Mouse (Mus musculus) T-helper 2 cell (primary cell): ENCODE results near the gene Car14.
"Not testable (repeated sequence)": the region's sequence is repeated elsewhere in the genome, so short reads cannot be mapped to it uniquely, and the experiment has no call there.

Experiments used
- in situ Hi-C: fragments of 300-600 bp; cut with MboI, MseI; formaldehyde crosslinking; loops from one replicate; pipeline ENCODE4 v1.15.1; 2025; ENCODE audit warnings: high pct_unique_total_duplicates

Gene Car14

GRCm38 (mm10) chr3:95925087-95925486 is 20.6 kb upstream of the Car14 start:
- in situ Hi-C loops, result no loop called here

- in situ Hi-C loops, result no loop called here
Observed at GRCm38 (mm10) chr3:95924185-95924584, 19.7 kb upstream of the Car14 start.

DNA sequence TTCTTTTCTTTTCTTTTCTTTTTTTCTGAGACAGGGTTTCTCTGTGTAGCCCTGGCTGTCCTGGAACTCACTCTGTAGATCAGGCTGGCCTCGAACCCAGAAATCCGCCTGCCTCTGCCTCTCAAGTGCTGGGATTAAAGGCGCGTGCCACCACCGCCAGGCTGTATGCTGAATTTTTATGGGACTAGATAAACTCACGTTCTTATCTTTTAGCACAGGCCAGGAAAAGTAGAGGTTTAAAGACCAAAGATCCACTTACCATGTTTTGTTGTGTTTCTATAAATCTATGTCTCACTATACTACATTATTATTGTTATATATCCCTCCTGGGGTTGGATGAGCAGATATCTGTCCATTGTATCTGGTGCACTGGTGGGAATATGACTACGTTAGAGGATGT is 18.9 kb upstream of the Car14 start:
- in situ Hi-C loops, result not testable (repeated sequence)

GRCm38 (mm10) chr3:95920532-95920931 is 16.0 kb upstream of the Car14 start:
- in situ Hi-C loops, result not testable (repeated sequence)

DNA sequence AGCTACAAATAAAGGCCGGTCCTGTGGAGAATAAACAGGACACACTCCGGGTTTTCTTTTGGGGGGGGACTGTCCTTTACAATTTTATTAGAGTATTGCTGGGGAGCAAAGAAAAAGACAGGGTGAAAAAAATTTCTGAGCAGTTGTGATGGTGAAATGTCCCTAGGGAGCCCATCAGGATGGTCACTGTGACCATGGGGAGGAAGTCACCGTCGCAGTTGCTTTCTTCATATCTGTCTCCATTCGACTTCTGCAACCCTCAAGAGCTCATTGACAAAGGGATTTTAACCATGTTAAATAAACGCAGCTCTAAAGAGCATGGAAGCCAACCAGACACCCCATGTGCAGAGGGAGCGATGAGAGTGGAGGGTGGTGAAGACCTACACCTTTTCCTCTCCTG is 12.3 kb upstream of the Car14 start:
- in situ Hi-C loops, result no loop called here

- in situ Hi-C loops, result no loop called here
Observed at GRCm38 (mm10) chr3:95914706-95915105, 10.2 kb upstream of the Car14 start.

GRCm38 (mm10) chr3:95907613-95908012 is 3.1 kb upstream of the Car14 start:
- in situ Hi-C loops, result no loop called here

DNA sequence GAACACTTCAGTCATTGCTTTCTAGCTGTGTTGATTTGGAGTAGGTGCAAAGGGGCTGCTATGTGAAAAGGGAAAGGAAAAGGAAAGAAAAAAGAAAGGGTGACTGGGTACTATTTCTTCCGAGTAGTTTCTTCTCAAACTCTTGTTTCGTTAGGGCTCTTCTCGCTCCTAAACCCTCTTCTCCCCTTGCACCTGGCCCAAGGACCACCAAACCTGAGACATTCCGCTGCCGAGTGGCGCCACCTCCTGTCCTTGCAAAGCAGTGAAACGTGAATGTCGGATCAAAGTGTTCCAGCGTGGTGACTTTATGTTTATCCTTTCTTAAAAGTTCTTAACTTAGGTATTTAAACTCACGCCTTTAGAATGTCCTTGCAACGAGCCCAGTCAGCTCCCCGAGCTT is 2.4 kb upstream of the Car14 start:
- in situ Hi-C loops, result no loop called here

DNA sequence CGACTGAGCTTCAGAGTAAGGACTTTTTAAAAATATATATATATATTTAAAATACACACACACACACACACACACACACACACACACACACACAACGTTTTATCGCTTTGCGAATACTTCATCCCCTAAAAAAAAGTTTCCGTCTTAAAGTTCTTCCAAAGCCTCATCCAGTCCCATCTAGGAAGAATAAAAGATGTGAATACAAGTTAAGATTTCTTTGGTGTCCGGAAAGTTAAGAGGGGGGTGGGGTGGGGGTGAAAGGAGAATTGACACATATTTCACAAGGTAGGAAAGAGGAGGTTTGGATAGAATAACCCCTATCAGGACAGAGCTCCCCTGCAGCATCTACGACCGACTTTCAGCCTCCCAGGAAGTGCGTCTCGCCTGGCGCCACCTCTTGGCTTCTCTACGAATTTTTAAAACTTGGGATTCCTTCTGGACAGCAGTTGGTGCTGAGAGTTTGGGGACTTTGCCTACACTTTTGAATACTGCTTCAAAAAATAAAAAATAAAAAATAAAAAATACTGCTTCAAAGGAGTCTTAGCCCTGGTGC is 1.5 kb upstream of the Car14 start:
- in situ Hi-C loops, result no loop called here

GRCm38 (mm10) chr3:95905146-95905939 is 852 bp upstream of the Car14 start:
- in situ Hi-C loops, result no loop called here

DNA sequence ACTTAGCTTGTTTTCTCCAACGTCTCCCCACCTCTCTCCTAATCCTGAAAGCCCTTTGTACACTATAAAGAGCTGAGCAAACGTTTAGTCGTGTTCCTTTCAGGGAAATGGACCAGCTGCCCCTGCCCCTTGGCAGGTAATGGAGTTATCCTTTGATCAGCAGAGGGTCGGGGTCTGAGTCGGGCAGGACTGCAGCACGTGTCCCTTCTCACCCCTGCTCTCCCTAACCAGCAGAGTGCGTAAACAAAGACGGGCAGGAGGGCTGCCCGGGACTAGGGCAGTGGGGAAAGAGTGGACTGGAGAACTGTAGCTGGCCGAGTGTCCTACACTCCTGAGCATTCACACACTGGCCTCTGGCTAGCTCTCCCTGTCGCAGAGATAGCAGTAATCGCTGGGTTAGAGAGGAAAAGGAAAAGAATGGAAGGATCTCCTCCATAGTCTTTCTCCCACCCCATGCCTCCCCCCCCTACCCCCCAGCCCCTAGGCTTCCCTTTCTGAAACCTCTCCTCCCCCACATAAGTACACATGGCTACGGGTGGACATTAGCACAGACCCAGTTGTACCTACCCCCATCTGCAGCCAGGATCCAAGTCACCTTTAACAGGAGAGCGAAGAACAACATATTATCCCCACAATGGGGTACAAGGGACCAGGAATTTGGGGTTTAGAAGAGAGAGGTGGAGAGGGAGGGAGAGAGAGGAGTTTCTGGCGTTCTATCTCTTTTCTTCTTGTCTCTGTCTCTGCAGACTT is 563 bp downstream of the Car14 start:
- in situ Hi-C loops, result no loop called here

- in situ Hi-C loops, result no loop called here
Observed at GRCm38 (mm10) chr3:95902643-95903042, 1.8 kb downstream of the Car14 start.

DNA sequence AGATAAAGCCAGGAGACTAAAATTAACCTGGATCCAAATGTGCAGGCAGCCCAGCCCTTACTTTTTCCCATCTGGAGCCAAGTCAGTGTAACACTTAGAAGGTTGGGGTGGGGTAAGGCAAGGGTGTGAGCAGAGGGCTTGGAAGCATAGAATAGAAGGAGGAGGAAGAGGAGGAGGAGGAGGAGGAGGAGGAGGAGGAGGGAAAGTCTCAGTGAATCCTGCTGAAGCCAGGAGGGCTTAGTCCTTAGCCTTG is 2.2 kb downstream of the Car14 start:
- in situ Hi-C loops, result no loop called here

DNA sequence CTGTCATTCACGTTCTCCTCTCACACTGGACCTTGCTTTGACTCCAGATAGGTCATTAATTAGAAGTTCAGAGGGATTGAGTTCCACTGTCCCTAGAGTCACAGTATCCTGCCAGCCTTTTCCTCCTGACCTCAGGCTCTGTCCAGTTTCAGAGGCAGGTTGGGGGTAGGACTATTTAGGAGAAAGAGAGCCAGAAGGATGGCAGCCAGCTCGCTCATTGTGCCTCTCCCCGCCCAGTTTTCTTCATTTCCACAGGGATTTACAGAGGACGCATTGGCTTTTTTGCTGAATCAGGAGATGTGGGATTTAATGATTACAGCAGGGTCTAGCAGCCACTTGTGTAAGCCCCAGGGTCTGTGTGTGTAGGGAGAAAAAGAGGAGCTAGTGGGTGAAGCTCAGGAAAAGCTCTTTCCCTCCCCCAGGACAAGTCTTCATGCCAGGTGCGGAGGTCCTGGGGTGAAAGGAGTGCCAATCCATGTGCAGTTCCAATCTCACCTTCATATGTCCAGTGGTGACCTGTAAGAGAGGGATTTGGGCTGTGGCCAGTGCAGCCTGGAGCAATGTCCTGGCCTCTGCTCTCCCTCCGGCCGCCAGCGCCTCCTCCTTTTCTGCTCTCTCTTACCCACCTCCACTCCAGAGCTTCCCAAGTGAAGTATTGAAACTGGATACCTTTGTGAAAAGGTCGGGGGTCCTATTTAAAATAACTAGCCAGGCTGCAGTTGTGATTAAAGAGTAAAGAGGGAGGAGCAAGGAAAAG is 2.7 kb downstream of the Car14 start:
- in situ Hi-C loops, result no loop called here

DNA sequence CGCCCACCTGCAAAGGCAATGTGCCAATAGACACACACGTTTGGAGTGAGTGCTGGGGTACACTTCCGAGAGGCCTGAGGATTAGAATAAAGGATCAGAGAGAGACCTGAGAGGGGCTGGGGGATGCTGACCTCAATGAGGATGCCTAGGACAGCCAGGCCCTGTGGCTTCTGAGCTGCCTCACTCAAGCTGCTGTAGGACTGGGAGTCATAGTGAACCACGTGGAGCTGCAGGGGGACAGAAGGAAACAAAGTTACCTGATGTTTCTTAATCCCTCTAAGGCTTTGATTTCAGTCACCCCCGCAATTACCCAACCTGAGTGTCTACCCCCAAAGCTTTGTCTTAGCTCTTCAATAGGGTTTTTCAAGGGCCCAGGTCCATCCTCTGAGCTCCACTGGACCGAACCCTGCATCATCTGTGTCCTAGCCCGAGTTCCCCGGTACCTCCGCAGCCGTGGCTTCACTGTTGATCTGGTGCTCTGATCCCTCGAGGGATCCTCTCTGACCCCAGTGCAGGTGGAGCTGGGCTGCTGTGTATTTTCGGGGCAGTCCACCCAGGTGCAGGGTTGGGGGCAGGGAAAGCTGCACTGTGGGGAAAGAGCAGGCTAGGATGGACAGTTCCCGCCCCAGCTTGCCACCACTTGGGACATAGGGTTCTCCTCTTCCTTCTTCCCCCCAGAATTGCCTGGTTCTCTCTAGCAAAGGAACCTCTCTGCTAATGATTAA is 4.5 kb downstream of the Car14 start:
- in situ Hi-C loops, result no loop called here

DNA sequence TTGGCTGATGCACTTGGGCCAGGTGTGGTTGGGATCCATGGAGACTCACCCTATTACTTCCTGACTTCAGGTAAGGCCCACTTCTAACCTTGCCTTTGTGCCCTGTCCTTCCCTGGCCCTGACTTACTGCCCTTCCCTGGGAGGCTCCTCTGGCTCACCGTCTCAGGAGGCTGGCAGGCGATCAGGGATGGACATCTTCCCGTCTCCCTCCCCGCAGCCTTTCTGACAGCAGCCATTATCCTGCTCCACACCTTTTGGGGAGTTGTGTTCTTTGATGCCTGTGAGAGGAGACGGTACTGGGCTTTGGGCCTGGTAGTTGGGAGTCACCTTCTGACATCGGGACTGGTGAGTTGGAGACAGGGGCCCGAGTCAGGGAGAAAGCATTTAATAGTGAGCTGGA is 9.0 kb downstream of the Car14 start:
- in situ Hi-C loops, result not testable (repeated sequence)

GRCm38 (mm10) chr3:95894317-95895160 is 10.0 kb downstream of the Car14 start:
- in situ Hi-C loops, result no loop called here

DNA sequence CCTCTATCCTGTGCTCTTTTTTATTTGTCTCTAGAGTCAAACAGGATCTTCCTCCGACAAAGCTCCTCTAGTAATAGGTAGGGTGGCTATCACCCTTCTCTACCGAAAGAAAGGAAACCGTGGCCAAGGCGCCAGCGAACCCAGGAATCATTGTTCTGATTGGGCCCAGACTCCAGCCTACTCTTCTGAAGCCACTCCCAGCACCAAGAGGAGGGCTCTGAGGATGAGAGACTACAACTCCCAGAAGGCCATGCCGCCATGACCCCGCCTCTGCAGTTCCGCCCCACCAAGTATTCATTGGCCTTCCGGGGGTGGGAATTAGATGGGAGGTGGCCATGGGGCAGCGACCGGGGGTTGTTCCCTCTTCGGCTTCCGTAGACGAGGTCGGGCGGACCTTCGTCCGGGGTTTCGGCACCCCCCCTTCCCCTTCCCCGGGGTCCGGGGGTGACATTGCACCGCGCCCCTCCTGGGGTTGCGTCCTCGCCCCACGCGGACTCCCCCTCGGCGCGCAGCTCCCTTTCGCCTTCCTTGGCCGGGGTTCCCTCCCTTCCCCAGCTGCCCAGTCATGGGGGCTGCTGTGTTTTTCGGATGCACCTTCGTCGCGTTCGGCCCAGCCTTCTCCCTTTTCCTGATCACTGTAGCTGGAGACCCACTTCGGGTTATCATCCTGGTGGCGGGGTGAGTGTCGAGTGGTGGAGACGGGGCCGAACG is 10.7 kb downstream of the Car14 start, which contains the start of gene Aph1a:
TSS of gene Aph1a (plus strand) at position 364 of the 711 bp plus-strand sequence.
- in situ Hi-C loops, result not testable (repeated sequence)

GRCm38 (mm10) chr3:95893126-95893525 is 11.4 kb downstream of the Car14 start:
- in situ Hi-C loops, result no loop called here
